Mouse (Mus musculus): ENCODE measurements around the gene Pltp. TPM values are rescaled to one million over a fixed set of nuclear protein-coding genes. Genes with fewer than 3 reads are reported as not detected.

Pltp gene
- total RNA-seq, 1 experiment: 56.1 TPM

DNA sequence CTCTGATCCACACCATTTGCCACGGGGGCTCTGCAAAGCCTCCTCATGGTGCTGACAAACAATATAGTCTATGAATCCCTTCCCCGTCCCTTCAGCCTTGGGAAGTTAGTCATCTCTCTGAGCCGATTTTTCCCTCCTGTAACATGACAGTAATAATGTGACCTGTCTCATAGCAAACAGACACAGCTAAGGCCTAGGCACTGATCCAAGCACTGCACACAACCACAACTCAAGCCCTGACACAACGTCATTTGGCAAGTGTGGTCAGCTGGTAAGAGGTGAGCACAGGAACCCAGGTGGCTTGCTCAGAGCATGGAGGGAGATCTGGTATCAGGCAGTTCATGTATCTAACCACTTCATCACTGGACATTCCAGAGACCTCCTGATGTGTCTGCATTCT is 61.6 kb downstream of the Pltp start:
- H3K27ac ChIP-seq (ENCODE audit: insufficient read depth, low read depth, low read length, poor library complexity, severe bottlenecking): no peak overlapping the region
- in situ Hi-C loops (cut with MboI; ENCODE audit: low sequenced_read_pairs in 2 of 2, unreplicated experiment in 2 of 2): no loop called here
- peaks cover 40% of the 10 kb centered on the region for H3K36me3 ChIP-seq (ENCODE audit: control insufficient read depth, insufficient read depth, low read length, poor library complexity, severe bottlenecking)

DNA sequence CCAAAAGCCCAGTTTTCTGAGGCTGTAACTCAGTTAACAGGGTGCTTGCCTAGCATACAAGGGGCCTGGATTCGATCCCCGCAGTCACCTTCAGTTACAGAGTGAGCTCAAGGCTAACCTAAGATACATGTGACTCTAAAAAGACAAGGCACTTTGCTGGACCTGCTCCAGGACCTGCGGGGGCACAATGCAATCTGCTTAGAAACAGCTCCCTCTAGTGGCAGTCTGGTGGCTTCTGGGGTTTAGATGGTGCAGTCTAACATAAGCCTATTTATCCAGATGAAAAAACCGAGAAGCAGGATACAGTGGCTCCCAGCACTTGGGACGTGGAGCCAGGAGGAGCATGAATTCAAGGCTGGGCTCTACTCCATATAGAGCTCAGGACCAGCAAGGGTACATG is 63.2 kb downstream of the Pltp start:
- Histone ChIP-seq H3K4me1 (ENCODE audit: control insufficient read depth in 2 of 2, insufficient read depth in 2 of 2, low read length in 2 of 2, poor library complexity in 1 of 2) (peaks cover 3 to 16% of the 10 kb centered on the region in 2 experiments; a peak in 2 of 4 replicates), H3K9me3 (ENCODE audit: control insufficient read depth, insufficient read depth, low read depth, low read length) (no peaks in the 10 kb centered on the region), H3K9ac (ENCODE audit: insufficient read depth, low read depth, low read length, poor library complexity, severe bottlenecking) (no peak overlapping the region), H3K36me3 (ENCODE audit: control insufficient read depth, insufficient read depth, low read length, poor library complexity, severe bottlenecking) (peaks cover 34% of the 10 kb centered on the region), H3K27ac (ENCODE audit: insufficient read depth, low read depth, low read length, poor library complexity, severe bottlenecking) (no peak overlapping the region), H3K4me3 (ENCODE audit: insufficient read depth in 1 of 2, low read depth in 1 of 2, low read length in 2 of 2, poor library complexity in 1 of 2, severe bottlenecking in 1 of 2) (no peak overlapping the region)
- TF ChIP-seq ZNF384 (IDR thresholded peaks at IDR 0.05; ENCODE audit: low read depth, low read length) (peak; percentile 62), CHD2 (IDR thresholded peaks at IDR 0.05; ENCODE audit: low read depth, low read length) (no peak)
- in situ Hi-C loops (cut with MboI; ENCODE audit: low sequenced_read_pairs in 2 of 2, unreplicated experiment in 2 of 2): no loop called here
- DNase-seq (ENCODE audit: low read depth, low spot score): peak; percentile 81

More for the DNA sequence above, 61.6 kb downstream of the Pltp start:
- H3K9me3 ChIP-seq (ENCODE audit: control insufficient read depth, insufficient read depth, low read depth, low read length): no peaks in the 10 kb centered on the region
- TF ChIP-seq MAFK (IDR thresholded peaks at IDR 0.05; ENCODE audit: insufficient read depth, low read depth, low read length): no peak
- no peak for TF ChIP-seq HCFC1 (IDR thresholded peaks at IDR 0.05; ENCODE audit: borderline replicate concordance, insufficient read depth, low read length)
- no peak for TF ChIP-seq CHD2 (IDR thresholded peaks at IDR 0.05; ENCODE audit: low read depth, low read length)
- TF ChIP-seq ZC3H11A (IDR thresholded peaks at IDR 0.05; ENCODE audit: borderline replicate concordance, low read depth, low read length): no peak
- TF ChIP-seq ZNF384 (IDR thresholded peaks at IDR 0.05; ENCODE audit: low read depth, low read length): no peak
- peaks cover 3 to 12% of the 10 kb centered on the region in 2 experiments; a peak in 2 of 4 replicates for H3K4me1 ChIP-seq (ENCODE audit: control insufficient read depth in 2 of 2, insufficient read depth in 2 of 2, low read length in 2 of 2, poor library complexity in 1 of 2)
- H3K4me3 ChIP-seq (ENCODE audit: insufficient read depth in 1 of 2, low read depth in 1 of 2, low read length in 2 of 2, poor library complexity in 1 of 2, severe bottlenecking in 1 of 2): no peak overlapping the region
- DNase-seq (ENCODE audit: low read depth, low spot score): no peak
- no peak overlapping the region for H3K9ac ChIP-seq (ENCODE audit: insufficient read depth, low read depth, low read length, poor library complexity, severe bottlenecking)

GRCm38 (mm10) chr2:164793772-164794171 is 63.7 kb downstream of the Pltp start:
- Histone ChIP-seq H3K9ac (ENCODE audit: insufficient read depth, low read depth, low read length, poor library complexity, severe bottlenecking) (no peak overlapping the region), H3K4me1 (ENCODE audit: control insufficient read depth in 2 of 2, insufficient read depth in 2 of 2, low read length in 2 of 2, poor library complexity in 1 of 2) (peaks cover 7 to 20% of the 10 kb centered on the region in 2 experiments), H3K4me3 (ENCODE audit: insufficient read depth in 1 of 2, low read depth in 1 of 2, low read length in 2 of 2, poor library complexity in 1 of 2, severe bottlenecking in 1 of 2) (no peak overlapping the region), H3K9me3 (ENCODE audit: control insufficient read depth, insufficient read depth, low read depth, low read length) (no peaks in the 10 kb centered on the region), H3K36me3 (ENCODE audit: control insufficient read depth, insufficient read depth, low read length, poor library complexity, severe bottlenecking) (peaks cover 34% of the 10 kb centered on the region), H3K27ac (ENCODE audit: insufficient read depth, low read depth, low read length, poor library complexity, severe bottlenecking) (no peak overlapping the region)
- TF ChIP-seq CHD2 (IDR thresholded peaks at IDR 0.05; ENCODE audit: low read depth, low read length) (no peak), ZC3H11A (IDR thresholded peaks at IDR 0.05; ENCODE audit: borderline replicate concordance, low read depth, low read length) (no peak), ZNF384 (IDR thresholded peaks at IDR 0.05; ENCODE audit: low read depth, low read length) (no peak), MAFK (IDR thresholded peaks at IDR 0.05; ENCODE audit: insufficient read depth, low read depth, low read length) (no peak), HCFC1 (IDR thresholded peaks at IDR 0.05; ENCODE audit: borderline replicate concordance, insufficient read depth, low read length) (no peak)
- DNase-seq (ENCODE audit: low read depth, low spot score): no peak
- in situ Hi-C loops (cut with MboI; ENCODE audit: low sequenced_read_pairs in 2 of 2, unreplicated experiment in 2 of 2): no loop called here

DNA sequence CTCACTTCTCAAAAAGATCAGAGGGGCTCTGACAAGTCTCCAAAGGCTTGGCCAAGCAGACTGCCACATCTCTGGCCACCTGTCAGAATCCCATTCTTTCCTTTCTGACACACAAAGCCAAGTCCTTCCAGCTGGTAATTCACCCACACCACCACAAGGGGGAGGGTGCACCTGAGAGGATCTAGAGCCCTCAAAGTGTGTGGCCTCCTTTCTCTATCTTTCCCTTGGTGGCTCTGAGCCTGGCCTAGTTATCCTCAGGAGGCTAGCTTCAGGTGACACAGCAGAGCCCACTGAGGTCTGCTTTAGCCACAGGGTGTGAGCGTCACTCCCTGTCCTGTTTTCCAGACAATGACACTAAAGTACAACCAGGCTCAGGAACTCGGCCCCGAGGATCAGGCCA is 64.3 kb downstream of the Pltp start:
- no peak overlapping the region for H3K9ac ChIP-seq (ENCODE audit: insufficient read depth, low read depth, low read length, poor library complexity, severe bottlenecking)
- H3K4me3 ChIP-seq (ENCODE audit: insufficient read depth in 1 of 2, low read depth in 1 of 2, low read length in 2 of 2, poor library complexity in 1 of 2, severe bottlenecking in 1 of 2): no peak overlapping the region
- H3K4me1 ChIP-seq (ENCODE audit: control insufficient read depth in 2 of 2, insufficient read depth in 2 of 2, low read length in 2 of 2, poor library complexity in 1 of 2): peaks cover 7 to 25% of the 10 kb centered on the region in 2 experiments
- TF ChIP-seq MAFK (IDR thresholded peaks at IDR 0.05; ENCODE audit: insufficient read depth, low read depth, low read length): no peak
- TF ChIP-seq ZC3H11A (IDR thresholded peaks at IDR 0.05; ENCODE audit: borderline replicate concordance, low read depth, low read length): no peak
- peak; percentile 82 for DNase-seq (ENCODE audit: low read depth, low spot score)
- peak overlapping the region; percentile 35; the same call in 1 of the 2 replicates for H3K27ac ChIP-seq (ENCODE audit: insufficient read depth, low read depth, low read length, poor library complexity, severe bottlenecking)
- peaks cover 33% of the 10 kb centered on the region for H3K36me3 ChIP-seq (ENCODE audit: control insufficient read depth, insufficient read depth, low read length, poor library complexity, severe bottlenecking)
- H3K9me3 ChIP-seq (ENCODE audit: control insufficient read depth, insufficient read depth, low read depth, low read length): no peaks in the 10 kb centered on the region
- in situ Hi-C loops (cut with MboI; ENCODE audit: low sequenced_read_pairs in 2 of 2, unreplicated experiment in 2 of 2): no loop called here

DNA sequence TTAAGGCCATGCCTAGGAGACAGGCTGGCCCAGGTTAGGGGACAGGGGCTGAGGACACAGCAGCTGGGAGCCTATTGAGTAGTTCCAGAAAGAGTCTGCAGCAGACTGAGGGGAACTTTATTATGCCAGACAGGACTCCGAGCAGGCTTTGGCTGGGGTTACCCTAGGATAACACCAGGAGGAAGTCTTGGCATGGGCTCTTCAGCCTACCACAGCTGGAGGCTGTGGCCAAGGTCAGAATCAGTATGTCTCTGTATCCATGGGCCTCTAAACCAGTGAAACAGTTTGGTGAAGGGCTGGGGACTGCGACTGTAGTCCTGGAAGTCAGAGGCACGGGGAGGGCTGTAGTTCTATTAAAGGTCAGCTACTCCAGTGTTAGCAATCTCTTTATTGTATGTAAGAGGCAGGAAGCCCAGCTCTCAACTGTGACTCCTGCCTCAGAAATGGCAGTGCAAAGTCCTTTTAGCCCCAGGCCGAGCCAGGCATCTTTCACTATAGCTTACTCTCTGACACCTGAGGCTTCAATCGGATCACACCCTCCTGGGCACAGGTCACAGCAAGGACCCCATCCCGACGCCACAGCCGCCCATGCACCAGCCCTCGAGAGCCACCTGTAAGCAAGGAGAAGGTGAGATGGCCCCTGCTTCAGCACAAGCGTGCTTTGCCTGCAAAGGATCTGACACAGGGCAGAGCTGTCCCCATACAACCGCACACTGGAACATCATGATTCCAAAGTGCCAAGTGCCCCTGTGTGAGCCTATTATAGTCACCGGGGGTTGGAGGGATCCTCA is 64.9 kb downstream of the Pltp start:
- TF ChIP-seq HCFC1 (IDR thresholded peaks at IDR 0.05; ENCODE audit: borderline replicate concordance, insufficient read depth, low read length) (no peak), ZC3H11A (IDR thresholded peaks at IDR 0.05; ENCODE audit: borderline replicate concordance, low read depth, low read length) (no peak), ZNF384 (IDR thresholded peaks at IDR 0.05; ENCODE audit: low read depth, low read length) (no peak), CHD2 (IDR thresholded peaks at IDR 0.05; ENCODE audit: low read depth, low read length) (no peak), MAFK (IDR thresholded peaks at IDR 0.05; ENCODE audit: insufficient read depth, low read depth, low read length) (no peak)
- DNase-seq (ENCODE audit: low read depth, low spot score): no peak
- Histone ChIP-seq H3K4me1 (ENCODE audit: control insufficient read depth in 2 of 2, insufficient read depth in 2 of 2, low read length in 2 of 2, poor library complexity in 1 of 2) (peaks cover 7 to 28% of the 10 kb centered on the region in 2 experiments), H3K4me3 (ENCODE audit: insufficient read depth in 1 of 2, low read depth in 1 of 2, low read length in 2 of 2, poor library complexity in 1 of 2, severe bottlenecking in 1 of 2) (no peak overlapping the region), H3K9ac (ENCODE audit: insufficient read depth, low read depth, low read length, poor library complexity, severe bottlenecking) (no peak overlapping the region), H3K36me3 (ENCODE audit: control insufficient read depth, insufficient read depth, low read length, poor library complexity, severe bottlenecking) (peaks cover 28% of the 10 kb centered on the region), H3K9me3 (ENCODE audit: control insufficient read depth, insufficient read depth, low read depth, low read length) (no peaks in the 10 kb centered on the region), H3K27ac (ENCODE audit: insufficient read depth, low read depth, low read length, poor library complexity, severe bottlenecking) (no peak overlapping the region)
- in situ Hi-C loops (cut with MboI; ENCODE audit: low sequenced_read_pairs in 2 of 2, unreplicated experiment in 2 of 2): no loop called here
